Mouse (Mus musculus): ENCODE results near the gene Gemin5.

- TF ChIP-seq CTCF (IDR thresholded peaks at IDR 0.05; ENCODE audit: low read depth) (no peak), EP300 (IDR thresholded peaks at IDR 0.05; ENCODE audit: low read depth) (no peak)
Observed at GRCm38 (mm10) chr11:58169666-58170065, 1.3 kb upstream of the Gemin5 start.
